Mouse (Mus musculus): Measurements from ENCODE around the gene Olfml2b. TPM values are rescaled to one million over a fixed set of nuclear protein-coding genes. Genes with fewer than 3 reads are reported as not detected.

The Olfml2b gene
- polyA plus RNA-seq, 1 experiment from 2014 or later = 20.4 TPM

GRCm38 (mm10) chr1:170701582-170701981 is 57.2 kb downstream of the Olfml2b start:
- 77% methylated on average over 8 of the region's 8 CpGs for whole genome bisulfite sequencing
- no peak overlapping the region for H3K4me3 ChIP-seq (replicated peaks)
- no peaks in the 10 kb centered on the region for H3K9me3 ChIP-seq
- H3K27ac ChIP-seq = no peak overlapping the region
- no peaks in the 10 kb centered on the region for H3K27me3 ChIP-seq (replicated peaks)
- no peak overlapping the region for H3K4me2 ChIP-seq (replicated peaks)
- no peak overlapping the region for H3K9ac ChIP-seq
- ATAC-seq = no peak
- no peaks in the 10 kb centered on the region for H3K36me3 ChIP-seq
- H3K4me1 ChIP-seq (replicated peaks) = no peaks in the 10 kb centered on the region

GRCm38 (mm10) chr1:170702263-170702662 is 57.9 kb downstream of the Olfml2b start:
- H3K9ac ChIP-seq = no peak overlapping the region
- H3K27ac ChIP-seq = no peak overlapping the region
- WGBS = 68% methylated on average over 2 of the region's 2 CpGs
- H3K4me1 ChIP-seq (replicated peaks) = no peaks in the 10 kb centered on the region
- no peaks in the 10 kb centered on the region for H3K9me3 ChIP-seq
- H3K4me2 ChIP-seq (replicated peaks) = no peak overlapping the region
- H3K36me3 ChIP-seq = no peaks in the 10 kb centered on the region
- ATAC-seq = no peak
- no peak overlapping the region for H3K4me3 ChIP-seq (replicated peaks)
- no peaks in the 10 kb centered on the region for H3K27me3 ChIP-seq (replicated peaks)

GRCm38 (mm10) chr1:170702958-170703357 is 58.6 kb downstream of the Olfml2b start:
- no peak overlapping the region for H3K4me2 ChIP-seq (replicated peaks)
- ATAC-seq = no peak
- WGBS = 87% methylated on average over 6 of the region's 6 CpGs
- H3K4me3 ChIP-seq (replicated peaks) = no peak overlapping the region
- H3K9me3 ChIP-seq = no peaks in the 10 kb centered on the region
- no peaks in the 10 kb centered on the region for H3K27me3 ChIP-seq (replicated peaks)
- no peak overlapping the region for H3K27ac ChIP-seq
- no peak overlapping the region for H3K9ac ChIP-seq
- H3K36me3 ChIP-seq = no peaks in the 10 kb centered on the region
- H3K4me1 ChIP-seq (replicated peaks) = no peaks in the 10 kb centered on the region

- 93% methylated on average over 6 of the region's 6 CpGs for WGBS
- Histone ChIP-seq H3K4me3 (replicated peaks) (no peak overlapping the region), H3K4me1 (replicated peaks) (no peaks in the 10 kb centered on the region), H3K9ac (no peak overlapping the region), H3K36me3 (no peaks in the 10 kb centered on the region), H3K9me3 (no peaks in the 10 kb centered on the region), H3K27ac (no peak overlapping the region), H3K27me3 (replicated peaks) (no peaks in the 10 kb centered on the region), H3K4me2 (replicated peaks) (no peak overlapping the region)
- ATAC-seq = no peak
Observed at GRCm38 (mm10) chr1:170704103-170704502, 59.8 kb downstream of the Olfml2b start.

- Histone ChIP-seq H3K4me2 (replicated peaks) (no peak overlapping the region), H3K36me3 (no peaks in the 10 kb centered on the region), H3K27ac (no peak overlapping the region), H3K4me3 (replicated peaks) (no peak overlapping the region), H3K9me3 (no peaks in the 10 kb centered on the region), H3K9ac (no peak overlapping the region), H3K27me3 (replicated peaks) (no peaks in the 10 kb centered on the region), H3K4me1 (replicated peaks) (no peaks in the 10 kb centered on the region)
- 80% methylated on average over 4 of the region's 4 CpGs for WGBS
- ATAC-seq = no peak
Observed at GRCm38 (mm10) chr1:170704911-170705594, 60.7 kb downstream of the Olfml2b start.

GRCm38 (mm10) chr1:170706046-170706445 is 61.7 kb downstream of the Olfml2b start:
- ATAC-seq = no peak
- Histone ChIP-seq H3K4me2 (replicated peaks) (no peak overlapping the region), H3K36me3 (no peaks in the 10 kb centered on the region), H3K4me1 (replicated peaks) (no peaks in the 10 kb centered on the region), H3K9ac (no peak overlapping the region), H3K9me3 (no peaks in the 10 kb centered on the region), H3K27ac (no peak overlapping the region), H3K4me3 (replicated peaks) (no peak overlapping the region), H3K27me3 (replicated peaks) (no peaks in the 10 kb centered on the region)
- 89% methylated on average over 4 of the region's 4 CpGs for WGBS

GRCm38 (mm10) chr1:170709034-170709433 is 64.7 kb downstream of the Olfml2b start:
- ATAC-seq = no peak
- H3K27ac ChIP-seq = no peak overlapping the region
- no peaks in the 10 kb centered on the region for H3K36me3 ChIP-seq
- no peaks in the 10 kb centered on the region for H3K27me3 ChIP-seq (replicated peaks)
- H3K9me3 ChIP-seq = no peaks in the 10 kb centered on the region
- 72% methylated on average over 3 of the region's 3 CpGs for WGBS
- H3K4me3 ChIP-seq (replicated peaks) = no peak overlapping the region
- no peak overlapping the region for H3K9ac ChIP-seq
- no peak overlapping the region for H3K4me2 ChIP-seq (replicated peaks)
- no peaks in the 10 kb centered on the region for H3K4me1 ChIP-seq (replicated peaks)

GRCm38 (mm10) chr1:170709481-170709880 is 65.1 kb downstream of the Olfml2b start:
- no peaks in the 10 kb centered on the region for H3K9me3 ChIP-seq
- 88% methylated on average over 8 of the region's 8 CpGs for WGBS
- H3K4me2 ChIP-seq (replicated peaks) = no peak overlapping the region
- H3K4me1 ChIP-seq (replicated peaks) = no peaks in the 10 kb centered on the region
- H3K27ac ChIP-seq = no peak overlapping the region
- no peaks in the 10 kb centered on the region for H3K27me3 ChIP-seq (replicated peaks)
- no peaks in the 10 kb centered on the region for H3K36me3 ChIP-seq
- no peak overlapping the region for H3K9ac ChIP-seq
- no peak for ATAC-seq
- H3K4me3 ChIP-seq (replicated peaks) = no peak overlapping the region

- Histone ChIP-seq H3K4me3 (replicated peaks) (no peak overlapping the region), H3K36me3 (no peaks in the 10 kb centered on the region), H3K9ac (no peak overlapping the region), H3K9me3 (no peaks in the 10 kb centered on the region), H3K4me2 (replicated peaks) (no peak overlapping the region), H3K27me3 (replicated peaks) (no peaks in the 10 kb centered on the region), H3K4me1 (replicated peaks) (no peaks in the 10 kb centered on the region), H3K27ac (no peak overlapping the region)
- no peak for ATAC-seq
- WGBS = 84% methylated on average over 3 of the region's 3 CpGs
Observed at GRCm38 (mm10) chr1:170709969-170710368, 65.6 kb downstream of the Olfml2b start.

GRCm38 (mm10) chr1:170711731-170712130 is 67.4 kb downstream of the Olfml2b start:
- no peaks in the 10 kb centered on the region for H3K27me3 ChIP-seq (replicated peaks)
- no peak overlapping the region for H3K27ac ChIP-seq
- H3K4me3 ChIP-seq (replicated peaks) = no peak overlapping the region
- no peaks in the 10 kb centered on the region for H3K36me3 ChIP-seq
- ATAC-seq = no peak
- no peak overlapping the region for H3K9ac ChIP-seq
- H3K4me2 ChIP-seq (replicated peaks) = no peak overlapping the region
- H3K4me1 ChIP-seq (replicated peaks) = no peaks in the 10 kb centered on the region
- WGBS = 95% methylated on average over 7 of the region's 7 CpGs
- H3K9me3 ChIP-seq = no peaks in the 10 kb centered on the region

GRCm38 (mm10) chr1:170717241-170717828 is 73.0 kb downstream of the Olfml2b start:
- no peak overlapping the region for H3K27ac ChIP-seq
- no peaks in the 10 kb centered on the region for H3K9me3 ChIP-seq
- H3K4me3 ChIP-seq (replicated peaks) = no peak overlapping the region
- no peaks in the 10 kb centered on the region for H3K4me1 ChIP-seq (replicated peaks)
- no peak overlapping the region for H3K9ac ChIP-seq
- no peak overlapping the region for H3K4me2 ChIP-seq (replicated peaks)
- no peak for ATAC-seq
- H3K36me3 ChIP-seq = no peaks in the 10 kb centered on the region
- WGBS = 63% methylated on average over 3 of the region's 3 CpGs
- H3K27me3 ChIP-seq (replicated peaks) = no peaks in the 10 kb centered on the region

- 61% methylated on average over 8 of the region's 8 CpGs for WGBS
- H3K27ac ChIP-seq = no peak overlapping the region
- no peak overlapping the region for H3K9ac ChIP-seq
- no peaks in the 10 kb centered on the region for H3K4me1 ChIP-seq (replicated peaks)
- no peaks in the 10 kb centered on the region for H3K27me3 ChIP-seq (replicated peaks)
- H3K9me3 ChIP-seq = no peaks in the 10 kb centered on the region
- H3K4me3 ChIP-seq (replicated peaks) = no peak overlapping the region
- H3K36me3 ChIP-seq = no peaks in the 10 kb centered on the region
- no peak overlapping the region for H3K4me2 ChIP-seq (replicated peaks)
- no peak for ATAC-seq
Observed at GRCm38 (mm10) chr1:170718133-170718810, 73.9 kb downstream of the Olfml2b start.

- ATAC-seq = no peak
- H3K4me2 ChIP-seq (replicated peaks) = no peak overlapping the region
- H3K9me3 ChIP-seq = no peaks in the 10 kb centered on the region
- H3K36me3 ChIP-seq = no peaks in the 10 kb centered on the region
- 90% methylated on average over 5 of the region's 5 CpGs for WGBS
- H3K4me1 ChIP-seq (replicated peaks) = no peaks in the 10 kb centered on the region
- H3K27ac ChIP-seq = no peak overlapping the region
- no peaks in the 10 kb centered on the region for H3K27me3 ChIP-seq (replicated peaks)
- H3K9ac ChIP-seq = no peak overlapping the region
- no peak overlapping the region for H3K4me3 ChIP-seq (replicated peaks)
Observed at GRCm38 (mm10) chr1:170721560-170721959, 77.2 kb downstream of the Olfml2b start.
